Mouse (Mus musculus) kidney, adult 9 months (tissue): ENCODE data around the gene Grap2.

ENCODE experiments used
- DNase-seq: peaks from one replicate; pipeline ENCODE4 v3.0.0; 2022

The Grap2 gene

GRCm38 (mm10) chr15:80604026-80604425 lies 31.6 kb downstream of the Grap2 start:
- no peak for DNase-seq

- DNase-seq = no peak
Measured at GRCm38 (mm10) chr15:80607970-80608369, 35.6 kb downstream of the Grap2 start.

- no peak for DNase-seq
Measured at GRCm38 (mm10) chr15:80610335-80610734, 37.9 kb downstream of the Grap2 start.

GRCm38 (mm10) chr15:80611478-80611877 lies 39.1 kb downstream of the Grap2 start:
- no peak for DNase-seq

- no peak for DNase-seq
Measured at GRCm38 (mm10) chr15:80613904-80614303, 41.5 kb downstream of the Grap2 start.

DNA sequence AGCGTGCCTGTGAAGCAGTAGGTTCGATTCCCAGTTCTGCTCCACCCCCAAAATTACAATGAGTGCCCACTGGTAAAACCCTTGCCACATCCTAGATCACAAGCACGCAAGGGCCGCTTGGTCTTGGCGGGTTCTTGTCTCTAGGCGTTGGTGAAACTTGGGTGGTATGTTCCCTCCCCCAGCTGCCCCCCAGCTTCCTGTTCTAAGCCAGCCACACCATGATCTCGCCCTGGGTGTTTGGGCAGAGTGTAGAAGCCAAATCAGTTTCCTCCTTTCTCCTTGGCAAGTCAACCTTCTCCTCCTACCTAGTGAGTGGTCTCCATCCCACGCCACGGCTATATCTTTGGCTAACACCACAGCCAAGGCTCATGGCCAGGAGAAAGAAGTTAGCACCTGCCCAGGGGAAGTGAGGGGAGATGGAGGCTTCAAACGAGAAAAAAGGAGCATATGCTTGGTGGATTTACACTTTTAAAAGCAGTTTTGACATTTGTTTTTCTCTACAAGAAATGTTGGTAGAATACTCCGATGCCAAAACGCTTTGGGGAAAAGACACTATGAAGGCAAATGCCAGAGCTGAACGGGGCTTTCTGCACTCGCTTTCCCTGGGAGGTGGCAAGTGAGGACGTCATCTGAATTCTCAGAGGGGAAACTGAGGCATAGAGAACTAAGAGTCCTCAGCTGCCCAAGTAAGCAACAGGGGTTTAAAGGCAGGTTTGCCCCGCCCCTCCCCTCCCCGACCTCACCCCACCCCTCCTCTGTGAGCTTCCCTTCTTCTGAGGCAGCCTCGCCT lies 42.3 kb downstream of the Grap2 start:
- DNase-seq = no peak

GRCm38 (mm10) chr15:80615290-80615570 lies 42.8 kb downstream of the Grap2 start:
- no peak for DNase-seq

DNA sequence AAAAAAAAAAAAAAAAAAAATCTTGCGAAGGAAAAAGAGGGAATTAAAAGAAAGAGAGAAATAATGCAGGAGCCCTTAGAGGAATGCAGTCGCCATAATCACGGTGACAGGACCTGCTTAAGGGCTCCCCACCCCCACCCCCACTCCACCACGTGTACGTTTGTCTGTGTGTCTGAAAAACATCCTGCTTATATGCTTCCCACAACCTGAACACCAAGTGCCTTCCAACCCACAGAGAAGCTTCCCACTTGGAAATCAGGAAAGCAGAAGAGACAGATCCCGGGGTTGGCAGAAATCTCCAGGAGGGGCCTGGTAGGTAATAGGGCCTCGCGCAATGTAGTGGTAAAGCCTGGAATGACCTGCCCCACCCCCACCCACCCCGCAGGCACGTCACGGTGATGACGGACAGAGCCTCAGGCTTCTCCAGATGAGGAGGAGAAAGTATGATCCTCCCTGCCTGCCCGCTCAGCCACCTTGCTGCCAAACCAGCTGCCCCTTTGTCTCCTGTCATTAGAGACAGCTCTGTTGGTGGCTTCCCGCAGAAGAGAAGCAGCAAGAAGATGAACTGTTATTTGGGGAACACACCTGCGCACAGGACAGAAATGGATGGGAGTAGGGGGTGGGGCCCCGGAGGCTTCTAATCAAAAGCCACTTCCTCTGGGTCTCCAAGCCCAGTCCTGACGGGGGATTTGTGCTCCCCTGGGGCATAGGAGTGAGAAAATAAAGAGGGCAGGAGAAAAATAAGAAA lies 43.4 kb downstream of the Grap2 start:
- no peak for DNase-seq

GRCm38 (mm10) chr15:80617839-80618238 lies 45.4 kb downstream of the Grap2 start:
- no peak for DNase-seq

- DNase-seq = no peak
Measured at GRCm38 (mm10) chr15:80619166-80619565, 46.8 kb downstream of the Grap2 start.

GRCm38 (mm10) chr15:80619786-80620185 lies 47.4 kb downstream of the Grap2 start:
- DNase-seq = no peak

DNA sequence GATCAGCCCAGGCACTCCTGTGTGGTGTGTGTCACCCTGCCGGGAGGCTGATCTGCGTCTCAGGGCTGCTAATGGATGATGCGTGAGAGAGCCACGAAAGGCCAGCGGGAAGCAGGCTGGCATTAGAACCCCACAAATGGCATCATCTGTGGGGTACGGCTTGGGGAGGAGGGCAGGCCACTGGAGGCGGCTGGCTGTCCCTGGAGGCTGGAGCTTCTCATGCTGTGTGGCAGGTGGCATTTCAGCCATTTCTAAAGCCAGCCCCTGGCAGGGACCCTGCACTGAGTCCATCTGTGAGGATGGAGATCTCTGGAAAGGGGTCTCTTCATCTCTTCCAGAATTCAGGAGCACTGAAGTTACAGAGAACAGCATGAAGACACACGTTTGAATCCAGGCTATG lies 48.0 kb downstream of the Grap2 start:
- DNase-seq = no peak

GRCm38 (mm10) chr15:80623171-80623837 lies 50.9 kb downstream of the Grap2 start:
- DNase-seq = no peak

- no peak for DNase-seq
Measured at GRCm38 (mm10) chr15:80626472-80626871, 54.1 kb downstream of the Grap2 start.

DNA sequence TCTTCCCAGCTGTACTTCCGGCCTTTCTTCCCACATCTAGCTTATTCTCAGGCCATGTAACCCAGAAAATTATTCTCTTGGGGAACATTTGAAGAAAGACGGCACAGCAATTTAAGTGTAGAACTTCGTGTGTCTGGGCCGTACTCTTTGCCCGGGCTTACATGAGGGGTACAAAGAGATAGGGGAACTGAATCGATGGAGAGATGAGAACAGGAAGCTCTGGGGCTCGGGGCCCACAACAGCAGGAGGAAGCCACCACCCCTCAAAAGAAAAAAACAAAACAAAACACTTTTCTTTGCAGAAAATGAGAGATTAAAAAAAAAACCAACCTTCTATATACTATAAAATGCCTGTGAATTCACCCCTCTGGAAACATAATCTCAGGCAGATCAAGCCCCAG lies 57.8 kb downstream of the Grap2 start:
- DNase-seq = no peak

- no peak for DNase-seq
Measured at GRCm38 (mm10) chr15:80630711-80631110, 58.3 kb downstream of the Grap2 start.

DNA sequence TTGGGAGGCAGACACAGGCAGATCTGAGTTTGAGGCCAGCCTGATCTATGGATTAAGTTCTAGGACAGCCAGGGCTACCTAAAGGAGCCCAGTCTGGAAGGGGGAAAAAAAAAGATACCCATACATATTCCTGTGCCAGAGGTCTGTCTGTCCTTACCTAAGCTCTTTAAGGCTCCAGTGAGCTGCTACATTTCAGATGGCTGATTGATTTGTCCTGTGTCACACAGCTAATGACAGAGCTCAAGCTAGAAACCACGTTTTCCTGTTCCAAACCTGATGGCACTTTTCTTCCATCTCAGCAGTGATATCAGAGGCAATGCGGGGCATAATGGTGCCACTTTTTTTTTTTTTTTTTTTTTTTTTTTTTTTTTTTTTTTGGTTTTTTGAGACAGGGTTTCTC lies 58.9 kb downstream of the Grap2 start:
- no peak for DNase-seq

DNA sequence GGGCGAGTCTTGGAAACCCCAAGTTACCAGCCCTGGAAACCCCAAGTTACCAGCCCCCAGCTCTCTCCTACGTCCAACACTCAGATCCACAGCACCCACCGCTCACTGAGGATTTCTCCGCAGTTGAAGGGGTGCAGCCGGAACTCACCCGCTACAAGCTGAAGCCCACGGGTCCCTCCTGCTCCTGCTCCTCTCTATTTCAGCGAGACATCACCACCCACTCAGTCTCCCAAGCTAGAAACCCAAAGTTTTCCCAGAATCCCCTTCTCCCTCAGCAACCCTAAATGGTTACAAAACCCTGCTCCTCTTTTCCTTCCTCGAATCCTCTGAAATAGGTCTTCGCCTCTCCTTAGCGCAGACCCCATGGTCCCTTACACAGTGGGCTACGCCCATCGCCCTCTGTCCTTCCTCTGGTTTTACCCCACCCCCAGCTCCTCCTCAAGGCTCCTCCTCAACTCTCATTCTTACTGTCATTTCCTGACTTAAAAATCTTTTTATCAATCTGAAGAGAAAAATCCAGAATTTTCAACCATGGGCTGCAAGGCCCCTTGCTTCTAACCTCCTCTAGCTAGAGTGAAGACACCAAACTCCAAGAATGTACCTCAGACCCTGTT lies 60.0 kb downstream of the Grap2 start:
- no peak for DNase-seq

GRCm38 (mm10) chr15:80634391-80635193 lies 62.2 kb downstream of the Grap2 start:
- DNase-seq = peak; percentile 59

- no peak for DNase-seq
Measured at GRCm38 (mm10) chr15:80636757-80637372, 64.5 kb downstream of the Grap2 start.

DNA sequence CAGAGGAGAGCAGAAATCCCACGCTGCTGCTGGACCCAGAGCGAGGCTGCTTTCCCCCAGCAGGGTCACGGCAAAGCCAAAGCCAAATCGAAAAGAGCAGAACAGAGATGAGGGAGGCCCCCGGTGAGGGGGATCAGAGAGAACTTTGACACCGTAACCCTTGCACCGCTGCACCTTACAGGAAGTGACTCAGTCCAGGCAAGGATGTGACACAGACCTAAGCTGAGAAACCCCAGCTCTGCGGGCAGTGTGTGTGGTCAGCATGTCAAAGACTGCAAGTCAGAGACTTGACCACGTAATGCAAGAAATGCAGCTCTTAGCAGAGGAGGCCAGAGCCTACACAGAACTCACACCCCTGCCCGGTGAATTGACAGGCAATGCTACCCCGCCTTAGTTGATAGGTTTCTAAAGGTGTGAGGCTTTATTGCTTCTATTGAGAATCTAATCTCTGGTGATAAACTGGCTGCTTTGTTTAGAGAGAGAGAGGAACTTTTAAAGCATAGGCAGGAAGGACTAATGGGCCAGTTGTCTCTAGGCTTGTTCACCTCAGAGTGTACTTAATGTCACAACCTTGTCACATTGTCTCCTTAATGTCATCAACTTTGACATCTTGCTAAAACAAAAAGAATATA lies 66.8 kb downstream of the Grap2 start:
- no peak for DNase-seq

DNA sequence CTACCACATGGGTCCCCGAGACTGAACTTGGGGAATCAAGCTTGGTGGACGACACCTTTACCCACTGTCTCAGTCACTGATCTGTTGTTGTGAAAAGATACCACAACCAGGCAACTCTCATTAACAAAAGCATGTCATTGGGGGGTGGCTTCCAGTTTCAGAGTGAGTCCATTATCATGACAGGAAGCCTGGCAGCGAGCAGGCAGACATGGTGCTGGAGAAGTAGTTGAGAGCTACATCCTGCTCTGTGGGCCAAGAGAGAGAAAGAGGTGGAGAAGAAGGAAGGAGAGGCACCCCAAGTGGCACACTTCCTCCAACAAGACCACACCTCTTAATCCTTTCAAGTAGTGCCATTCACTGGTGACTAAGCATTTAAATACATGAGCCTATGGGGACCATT lies 67.5 kb downstream of the Grap2 start:
- DNase-seq = no peak
